Mouse (Mus musculus): Measurements from ENCODE around the gene Daglb. TPM values are rescaled to one million over a fixed set of nuclear protein-coding genes. Genes with fewer than 3 reads are reported as not detected.

Gene Daglb
- 16.2 and 18.5 TPM in 2 replicates for polyA plus RNA-seq (2015; fragmentation: Nextera tagmentation; extraction: Ambion mirVana)

DNA sequence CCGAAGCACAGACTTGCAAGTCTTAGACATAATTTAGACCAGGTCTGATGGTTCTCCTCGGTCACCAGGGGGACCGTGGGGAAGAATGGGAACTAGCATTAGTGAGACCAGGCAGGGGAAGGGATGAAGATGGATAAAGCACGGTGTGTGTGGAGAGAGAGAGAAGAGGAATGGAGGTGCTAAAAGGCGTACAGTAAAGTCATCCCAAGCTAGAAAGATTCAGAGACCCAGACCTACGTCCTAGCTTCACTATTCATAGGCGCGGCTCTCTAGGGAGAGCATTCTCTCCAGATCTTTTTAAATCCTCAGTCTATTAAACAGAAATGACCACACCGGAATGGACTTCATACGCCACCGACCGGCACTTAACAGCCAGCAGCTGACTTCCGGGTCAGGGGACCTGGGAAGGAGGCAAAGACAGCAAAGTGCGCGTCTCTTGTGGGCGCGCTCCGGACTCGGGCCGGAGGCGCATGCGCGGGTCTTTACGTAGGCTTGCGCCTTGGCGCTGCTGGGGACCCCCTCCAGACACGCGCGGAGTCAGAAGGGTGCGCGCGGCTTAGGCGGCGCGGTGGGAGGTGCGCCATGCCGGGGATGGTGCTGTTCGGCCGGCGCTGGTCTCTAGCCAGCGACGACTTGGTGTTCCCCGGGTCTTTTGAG is at the start of gene Daglb:
Gene Daglb (plus strand): TSS at position 485 of the 657 bp plus-strand sequence.
- peak within 1 kb of the TSS; percentile 17 for H3K27ac ChIP-seq (ENCODE audit: low read length)
- peak within 1 kb of the TSS; percentile 82 for H3K4me3 ChIP-seq (ENCODE audit: low read length)
- ATAC-seq = peak; percentile 95
- H3K27me3 ChIP-seq (replicated peaks; ENCODE audit: control insufficient read depth, insufficient read depth, low read length) = no peaks in the 10 kb centered on the region
- 2% methylated on average over 43 of the region's 43 CpGs for WGBS
- no peaks in the 10 kb centered on the region for H3K36me3 ChIP-seq (ENCODE audit: control insufficient read depth, insufficient read depth, low read length)
- H3K9ac ChIP-seq (ENCODE audit: low read depth, low read length) = peak within 1 kb of the TSS; percentile 86
- 0 out of 2 replicates have a peak, but pooled peaks cover 13% of the 10 kb centered on the region for H3K4me1 ChIP-seq (ENCODE audit: control insufficient read depth, insufficient read depth, low read length)
- H3K9me3 ChIP-seq (ENCODE audit: control insufficient read depth, low read length) = no peaks in the 10 kb centered on the region
- peak within 1 kb of the TSS; percentile 79 for H3K4me2 ChIP-seq (ENCODE audit: low read depth, low read length)

DNA sequence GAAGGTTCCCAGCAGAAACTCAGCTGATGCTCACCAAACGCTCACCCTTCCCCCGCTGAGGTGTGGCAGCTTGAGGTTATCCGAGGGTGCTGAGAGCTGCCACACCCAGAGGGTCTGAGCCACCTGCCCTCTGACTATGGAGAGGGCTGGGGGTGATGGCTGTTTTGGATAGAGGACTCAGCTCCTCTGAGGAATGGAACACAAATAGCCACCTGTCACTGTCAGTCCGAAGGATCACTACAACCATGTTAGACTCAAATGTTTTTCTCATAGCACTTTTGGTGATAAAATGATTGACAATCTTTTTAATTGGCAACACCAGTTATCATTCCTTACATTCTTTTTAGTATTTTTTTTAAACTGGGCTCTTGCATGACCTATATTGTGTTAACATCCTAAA is 42.9 kb upstream of the Daglb start:
- Histone ChIP-seq H3K4me2 (ENCODE audit: low read depth, low read length) (no peak overlapping the region), H3K9me3 (ENCODE audit: control insufficient read depth, low read length) (no peaks in the 10 kb centered on the region), H3K9ac (ENCODE audit: low read depth, low read length) (no peak overlapping the region), H3K36me3 (ENCODE audit: control insufficient read depth, insufficient read depth, low read length) (peaks cover 29% of the 10 kb centered on the region), H3K4me1 (ENCODE audit: control insufficient read depth, insufficient read depth, low read length) (no peaks in the 10 kb centered on the region), H3K27ac (ENCODE audit: low read length) (no peak overlapping the region), H3K4me3 (ENCODE audit: low read length) (no peak overlapping the region), H3K27me3 (replicated peaks; ENCODE audit: control insufficient read depth, insufficient read depth, low read length) (no peaks in the 10 kb centered on the region)
- WGBS = 77% methylated on average over 4 of the region's 4 CpGs
- ATAC-seq = no peak

DNA sequence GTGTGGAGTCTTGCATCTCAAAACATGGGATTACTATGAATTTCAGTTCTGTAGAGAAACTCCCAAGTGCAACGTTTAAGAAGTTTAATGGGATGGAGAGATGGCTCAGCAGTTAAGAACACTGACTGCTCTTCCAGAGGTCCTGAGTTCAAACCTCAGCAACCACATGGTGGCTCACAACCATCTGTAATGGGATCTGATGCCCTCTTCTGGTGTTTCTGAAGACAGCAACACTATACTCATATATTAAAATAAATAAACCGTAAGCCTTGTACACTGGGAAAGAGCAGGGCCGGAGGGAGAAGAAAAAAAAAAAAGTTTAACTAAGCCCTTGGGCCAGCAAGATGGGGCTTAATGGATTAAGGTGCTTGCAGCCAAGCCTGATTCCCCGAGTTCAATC is 41.4 kb upstream of the Daglb start:
- Histone ChIP-seq H3K4me2 (ENCODE audit: low read depth, low read length) (no peak overlapping the region), H3K27ac (ENCODE audit: low read length) (no peak overlapping the region), H3K9ac (ENCODE audit: low read depth, low read length) (no peak overlapping the region), H3K4me3 (ENCODE audit: low read length) (no peak overlapping the region), H3K27me3 (replicated peaks; ENCODE audit: control insufficient read depth, insufficient read depth, low read length) (no peaks in the 10 kb centered on the region), H3K36me3 (ENCODE audit: control insufficient read depth, insufficient read depth, low read length) (peaks cover 25% of the 10 kb centered on the region), H3K9me3 (ENCODE audit: control insufficient read depth, low read length) (no peaks in the 10 kb centered on the region), H3K4me1 (ENCODE audit: control insufficient read depth, insufficient read depth, low read length) (no peaks in the 10 kb centered on the region)
- WGBS = 74% methylated on average over 4 of the region's 4 CpGs
- no peak for ATAC-seq

DNA sequence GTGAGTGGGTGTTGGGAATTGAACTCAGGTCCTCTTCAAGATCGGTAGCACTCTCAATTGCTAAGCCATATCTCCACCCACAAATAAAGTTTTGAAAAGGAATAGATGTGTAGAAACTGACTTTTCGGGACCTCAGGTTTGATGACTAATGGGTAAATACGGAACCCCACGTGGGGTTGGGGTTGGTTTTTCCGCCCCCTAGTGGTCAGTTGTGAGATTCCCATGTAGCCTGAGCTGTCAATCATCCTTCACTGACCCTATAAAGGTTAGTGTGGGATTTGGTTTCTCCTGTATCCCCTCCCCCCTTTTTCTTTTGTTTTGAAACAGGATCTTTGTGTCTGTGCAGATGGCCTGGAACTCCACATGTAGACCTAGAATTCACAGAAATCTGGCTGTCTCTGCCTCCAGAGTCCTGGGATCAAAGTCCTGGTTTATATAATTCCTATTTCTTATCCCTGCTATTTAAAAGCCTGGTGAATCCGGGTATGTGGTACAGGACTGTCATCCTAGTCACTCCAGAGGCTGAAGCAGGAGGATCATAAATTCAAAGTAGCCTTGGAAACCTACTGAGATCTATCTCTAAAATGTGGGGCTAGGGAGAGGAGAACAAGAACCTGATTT is 40.4 kb upstream of the Daglb start:
- H3K4me1 ChIP-seq (ENCODE audit: control insufficient read depth, insufficient read depth, low read length) = no peaks in the 10 kb centered on the region
- peaks cover 19% of the 10 kb centered on the region for H3K36me3 ChIP-seq (ENCODE audit: control insufficient read depth, insufficient read depth, low read length)
- H3K4me2 ChIP-seq (ENCODE audit: low read depth, low read length) = no peak overlapping the region
- H3K9ac ChIP-seq (ENCODE audit: low read depth, low read length) = no peak overlapping the region
- 19% methylated on average over 6 of the region's 6 CpGs for WGBS
- H3K4me3 ChIP-seq (ENCODE audit: low read length) = no peak overlapping the region
- H3K9me3 ChIP-seq (ENCODE audit: control insufficient read depth, low read length) = no peaks in the 10 kb centered on the region
- peak; percentile 65; the same call in 1 of the 2 replicates for ATAC-seq
- H3K27ac ChIP-seq (ENCODE audit: low read length) = no peak overlapping the region
- H3K27me3 ChIP-seq (replicated peaks; ENCODE audit: control insufficient read depth, insufficient read depth, low read length) = no peaks in the 10 kb centered on the region

DNA sequence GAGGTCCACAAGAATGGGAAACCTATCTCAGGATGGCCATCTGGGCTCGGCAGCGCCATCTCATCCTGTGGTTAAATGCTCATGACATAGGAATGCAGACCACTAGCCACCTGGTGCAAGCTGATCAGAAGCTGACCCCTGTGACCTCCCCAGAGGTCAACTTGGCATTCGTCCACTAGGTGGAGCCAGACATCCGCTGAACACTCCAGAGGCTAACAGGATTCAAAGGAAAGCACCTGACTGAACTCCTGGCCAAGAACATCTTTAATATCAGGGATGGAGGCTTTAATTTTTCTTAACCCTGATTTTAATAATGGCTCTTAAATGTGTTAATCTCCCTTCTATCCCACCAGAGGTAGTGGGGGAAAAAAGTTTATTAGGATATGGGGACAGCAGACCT is 30.0 kb upstream of the Daglb start:
- H3K4me3 ChIP-seq (ENCODE audit: low read length) = no peak overlapping the region
- no peak overlapping the region for H3K27ac ChIP-seq (ENCODE audit: low read length)
- H3K9me3 ChIP-seq (ENCODE audit: control insufficient read depth, low read length) = no peaks in the 10 kb centered on the region
- no peaks in the 10 kb centered on the region for H3K27me3 ChIP-seq (replicated peaks; ENCODE audit: control insufficient read depth, insufficient read depth, low read length)
- no peaks in the 10 kb centered on the region for H3K36me3 ChIP-seq (ENCODE audit: control insufficient read depth, insufficient read depth, low read length)
- no peak overlapping the region for H3K9ac ChIP-seq (ENCODE audit: low read depth, low read length)
- no peak for ATAC-seq
- no peak overlapping the region for H3K4me2 ChIP-seq (ENCODE audit: low read depth, low read length)
- 6% methylated on average over 4 of the region's 4 CpGs for WGBS
- H3K4me1 ChIP-seq (ENCODE audit: control insufficient read depth, insufficient read depth, low read length) = no peaks in the 10 kb centered on the region

DNA sequence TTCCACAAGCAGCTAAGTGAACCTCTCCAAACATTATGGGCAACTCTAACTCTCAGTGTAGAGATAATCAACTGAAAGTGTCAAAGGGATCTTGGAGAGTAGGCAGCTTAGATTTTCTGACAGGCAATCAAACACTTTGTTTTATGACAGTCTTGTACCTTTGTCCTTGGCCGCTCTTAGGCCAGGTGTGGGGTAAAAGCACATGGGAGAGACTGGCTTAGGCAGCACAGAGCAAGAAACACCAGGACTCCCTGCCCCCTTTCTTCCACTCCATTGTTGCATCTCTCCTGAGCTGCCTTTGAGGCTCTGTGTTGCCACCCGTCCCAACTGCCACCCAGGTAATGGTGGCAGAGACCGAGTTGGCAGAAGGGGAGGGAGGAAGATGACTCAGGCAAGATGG is 23.1 kb upstream of the Daglb start:
- H3K4me1 ChIP-seq (ENCODE audit: control insufficient read depth, insufficient read depth, low read length) = peaks cover 4% of the 10 kb centered on the region; the same call in 1 of the 2 replicates
- H3K9ac ChIP-seq (ENCODE audit: low read depth, low read length) = no peak overlapping the region
- 66% methylated on average over 3 of the region's 3 CpGs for WGBS
- H3K36me3 ChIP-seq (ENCODE audit: control insufficient read depth, insufficient read depth, low read length) = no peaks in the 10 kb centered on the region
- peak; percentile 84 for ATAC-seq
- H3K4me3 ChIP-seq (ENCODE audit: low read length) = no peak overlapping the region
- peak overlapping the region; percentile 2; the same call in 1 of the 2 replicates for H3K27ac ChIP-seq (ENCODE audit: low read length)
- no peaks in the 10 kb centered on the region for H3K27me3 ChIP-seq (replicated peaks; ENCODE audit: control insufficient read depth, insufficient read depth, low read length)
- no peak overlapping the region for H3K4me2 ChIP-seq (ENCODE audit: low read depth, low read length)
- no peaks in the 10 kb centered on the region for H3K9me3 ChIP-seq (ENCODE audit: control insufficient read depth, low read length)

DNA sequence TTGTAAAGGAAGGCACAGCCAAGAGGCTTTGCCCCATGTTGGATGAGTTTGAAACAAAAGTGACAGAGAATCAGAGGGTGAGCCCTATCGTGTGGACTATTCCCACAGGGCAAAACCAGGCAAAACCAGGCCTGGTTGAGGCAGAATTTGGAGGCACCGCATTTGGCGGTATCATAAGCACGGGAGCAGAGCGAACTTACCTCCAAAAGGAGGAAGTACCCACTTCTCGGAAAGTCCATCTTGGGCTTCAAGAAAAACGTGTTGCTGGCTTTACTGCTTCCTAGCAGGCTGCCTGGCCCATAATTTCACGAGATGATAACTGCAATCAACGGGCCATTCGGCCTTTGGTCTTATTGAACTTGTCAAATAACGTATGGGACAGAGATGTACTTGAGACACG is 22.6 kb upstream of the Daglb start:
- 68% methylated on average over 12 of the region's 12 CpGs for WGBS

DNA sequence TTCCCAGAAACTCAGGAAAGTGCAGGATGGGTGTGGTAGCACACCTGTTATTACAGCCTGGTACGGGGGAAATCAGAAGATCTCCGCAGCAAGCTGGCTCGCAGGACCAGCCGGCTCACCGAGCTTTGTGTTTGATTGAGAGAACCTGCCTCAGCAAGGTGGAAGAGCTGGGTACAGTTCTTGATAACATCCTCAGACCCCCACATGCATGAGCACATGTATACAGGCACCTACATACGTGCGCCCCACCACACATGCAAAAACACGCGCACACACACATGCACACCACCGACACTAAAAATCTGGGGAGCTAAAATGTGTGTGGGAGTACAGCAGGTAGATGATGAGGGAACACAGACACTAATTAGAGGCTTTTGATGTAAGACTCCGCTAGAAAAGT is 713 bp upstream of the Daglb start:
- Histone ChIP-seq H3K9me3 (ENCODE audit: control insufficient read depth, low read length) (no peaks in the 10 kb centered on the region), H3K9ac (ENCODE audit: low read depth, low read length) (peak overlapping the region; percentile 86), H3K27me3 (replicated peaks; ENCODE audit: control insufficient read depth, insufficient read depth, low read length) (no peaks in the 10 kb centered on the region), H3K4me3 (ENCODE audit: low read length) (peak overlapping the region; percentile 82), H3K4me1 (ENCODE audit: control insufficient read depth, insufficient read depth, low read length) (0 out of 2 replicates have a peak, but pooled peaks cover 13% of the 10 kb centered on the region), H3K36me3 (ENCODE audit: control insufficient read depth, insufficient read depth, low read length) (no peaks in the 10 kb centered on the region), H3K4me2 (ENCODE audit: low read depth, low read length) (peak overlapping the region; percentile 79), H3K27ac (ENCODE audit: low read length) (peak overlapping the region; percentile 17)
- peak; percentile 23; the same call in 1 of the 2 replicates for ATAC-seq
- 70% methylated on average over 11 of the region's 11 CpGs for WGBS

More for the DNA sequence above, 22.6 kb upstream of the Daglb start:
- Histone ChIP-seq H3K27ac (ENCODE audit: low read length) (peak overlapping the region; percentile 2; the same call in 1 of the 2 replicates), H3K4me2 (ENCODE audit: low read depth, low read length) (no peak overlapping the region), H3K4me1 (ENCODE audit: control insufficient read depth, insufficient read depth, low read length) (peaks cover 4% of the 10 kb centered on the region; the same call in 1 of the 2 replicates), H3K27me3 (replicated peaks; ENCODE audit: control insufficient read depth, insufficient read depth, low read length) (no peaks in the 10 kb centered on the region), H3K9me3 (ENCODE audit: control insufficient read depth, low read length) (no peaks in the 10 kb centered on the region), H3K9ac (ENCODE audit: low read depth, low read length) (no peak overlapping the region), H3K4me3 (ENCODE audit: low read length) (no peak overlapping the region), H3K36me3 (ENCODE audit: control insufficient read depth, insufficient read depth, low read length) (no peaks in the 10 kb centered on the region)
- ATAC-seq = peak; percentile 44

DNA sequence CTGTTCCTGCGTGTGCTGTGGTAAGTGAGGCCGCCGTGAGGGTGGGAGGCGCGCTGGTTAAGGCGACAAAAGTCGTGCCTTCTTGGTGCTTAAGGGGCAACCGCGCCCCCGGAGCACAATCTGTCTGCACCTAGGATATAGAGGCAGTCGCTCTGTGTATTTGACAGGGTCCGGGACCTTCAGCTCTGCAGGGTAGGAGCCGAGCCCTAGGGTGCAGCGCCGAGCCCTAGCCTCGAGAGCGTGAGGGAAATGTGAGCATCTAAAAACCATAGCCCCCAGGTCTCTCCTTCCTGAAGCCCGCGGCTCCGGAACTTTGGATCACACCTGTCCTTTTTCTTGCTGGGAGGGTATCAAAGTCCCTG is 354 bp downstream of the Daglb start:
- peak; percentile 71 for ATAC-seq
- Histone ChIP-seq H3K36me3 (ENCODE audit: control insufficient read depth, insufficient read depth, low read length) (no peaks in the 10 kb centered on the region), H3K27me3 (replicated peaks; ENCODE audit: control insufficient read depth, insufficient read depth, low read length) (no peaks in the 10 kb centered on the region), H3K4me2 (ENCODE audit: low read depth, low read length) (peak overlapping the region; percentile 79), H3K27ac (ENCODE audit: low read length) (peak overlapping the region; percentile 17), H3K9me3 (ENCODE audit: control insufficient read depth, low read length) (no peaks in the 10 kb centered on the region), H3K9ac (ENCODE audit: low read depth, low read length) (peak overlapping the region; percentile 86), H3K4me3 (ENCODE audit: low read length) (peak overlapping the region; percentile 82), H3K4me1 (ENCODE audit: control insufficient read depth, insufficient read depth, low read length) (0 out of 2 replicates have a peak, but pooled peaks cover 13% of the 10 kb centered on the region)
- WGBS = 0% methylated on average over 20 of the region's 20 CpGs

All from intestine, embryonic 16.5 days (tissue).